Mouse (Mus musculus) liver, embryonic 11.5 days (tissue): Measurements from ENCODE around the gene Agbl3. TPM values are rescaled to one million over a fixed set of nuclear protein-coding genes. Genes with fewer than 3 reads are reported as not detected.

Experiments used
- ATAC-seq: fragments of 200-750 bp; cut with Nextera tagmentation; replicated peaks from 2 replicates; pipeline ENCODE4 v1.8.0; 2017; ENCODE audit warnings: moderate number of reproducible peaks, mild to moderate bottlenecking, moderate TSS enrichment, moderate library complexity; ENCODE audit not compliant: low FRiP score
- DNase-seq: peaks from one replicate; pipeline ENCODE4 v3.0.0-alpha.2; 2017; ENCODE audit warnings: low spot score
- H3K27ac ChIP-seq: fragments of 300-500 bp; sonication (generic); 2 replicates; pipeline ENCODE4 v1.5.1; 2014; ENCODE audit warnings: mild to moderate bottlenecking, low read depth, low read length, control low read depth
- H3K27me3 ChIP-seq: fragments of 300-500 bp; sonication (generic); replicated peaks from 2 replicates; pipeline ENCODE4 v1.6.1; 2014; ENCODE audit warnings: low read length, mixed read lengths; ENCODE audit not compliant: control insufficient read depth, insufficient read depth
- H3K36me3 ChIP-seq: fragments of 300-500 bp; sonication (generic); 2 replicates; pipeline ENCODE4 v1.6.1; 2014; ENCODE audit warnings: mild to moderate bottlenecking, low read length, moderate library complexity, mixed read lengths; ENCODE audit not compliant: control insufficient read depth, insufficient read depth
- H3K4me1 ChIP-seq: fragments of 300-500 bp; sonication (generic); replicated peaks from 2 replicates; pipeline ENCODE4 v1.6.1; 2014; ENCODE audit warnings: low read length, mixed read lengths; ENCODE audit not compliant: control insufficient read depth, insufficient read depth
- H3K4me2 ChIP-seq: fragments of 300-500 bp; sonication (generic); 2 replicates; pipeline ENCODE4 v1.6.1; 2014; ENCODE audit warnings: mild to moderate bottlenecking, control low read depth, moderate library complexity
- H3K4me3 ChIP-seq: fragments of 300-500 bp; sonication (generic); 2 replicates; pipeline ENCODE4 v1.5.1; 2014; ENCODE audit warnings: low read depth, low read length, control low read depth
- H3K9ac ChIP-seq: fragments of 300-500 bp; sonication (generic); 2 replicates; pipeline ENCODE4 v1.6.1; 2014; ENCODE audit warnings: low read depth, low read length, control low read depth
- H3K9me3 ChIP-seq: fragments of 300-500 bp; sonication (generic); 2 replicates; pipeline ENCODE4 v1.6.1; 2016; ENCODE audit warnings: low read length, inconsistent platforms, mixed read lengths; ENCODE audit not compliant: control insufficient read depth
- WGBS: fragments of 180-500 bp; shearing (Covaris S2); extraction: QIAGEN DNeasy Blood & Tissue Kit; methylation state at CpG from one replicate; pipeline ENCODE4 v1.1.7; 2014; 5-methylcytosine and 5-hydroxymethylcytosine counted together
- polyA plus RNA-seq: library from polyadenylated mRNA; unstranded; fragments of >200 nt; fragmentation: Nextera tagmentation; extraction: Ambion mirVana; gene quantifications from 2 replicates; pipeline ENCODE4 v1.2.1, GENCODE M21; 2014

Gene Agbl3
- polyA plus RNA-seq, 1 experiment from 2014 or later = 4.4 TPM

DNA sequence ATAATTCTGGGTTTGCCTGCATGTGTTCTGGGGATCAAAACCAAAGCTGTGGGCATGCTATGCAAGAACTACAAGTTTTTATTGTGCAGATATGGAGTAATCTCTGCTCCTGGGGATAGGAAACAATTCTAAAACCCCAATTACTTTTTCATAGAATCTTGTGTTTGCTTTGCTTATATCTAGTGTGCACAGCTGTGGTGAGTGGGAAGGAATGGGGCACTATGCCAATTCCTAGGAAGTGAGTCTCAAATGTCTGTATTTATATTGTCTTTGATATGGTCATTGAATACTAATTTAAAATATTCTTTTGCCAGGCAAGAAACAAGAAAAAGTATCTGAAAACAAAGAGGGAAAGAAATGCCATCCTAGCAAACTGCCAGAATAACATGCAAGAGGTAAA is 44.2 kb downstream of the Agbl3 start:
- DNase-seq (no peak), ATAC-seq (no peak)
- no peaks in the 10 kb centered on the region for H3K9me3 ChIP-seq
- no peak overlapping the region for H3K9ac ChIP-seq
- no peak overlapping the region for H3K4me2 ChIP-seq
- H3K27ac ChIP-seq = no peak overlapping the region
- H3K36me3 ChIP-seq = no peaks in the 10 kb centered on the region
- H3K4me1 ChIP-seq = no peaks in the 10 kb centered on the region
- no peaks in the 10 kb centered on the region for H3K27me3 ChIP-seq
- H3K4me3 ChIP-seq = no peak overlapping the region

- no peaks in the 10 kb centered on the region for H3K9me3 ChIP-seq
- H3K36me3 ChIP-seq = no peaks in the 10 kb centered on the region
- no peak for ATAC-seq
- no peak overlapping the region for H3K9ac ChIP-seq
- 93% methylated on average over 5 of the region's 5 CpGs for WGBS
- no peak overlapping the region for H3K27ac ChIP-seq
- no peak overlapping the region for H3K4me3 ChIP-seq
- no peak overlapping the region for H3K4me2 ChIP-seq
- no peaks in the 10 kb centered on the region for H3K27me3 ChIP-seq
- H3K4me1 ChIP-seq = no peaks in the 10 kb centered on the region
- DNase-seq = no peak
Measured at GRCm38 (mm10) chr6:34832352-34832751, 52.1 kb downstream of the Agbl3 start.

- H3K4me3 ChIP-seq = no peak overlapping the region
- H3K36me3 ChIP-seq = no peaks in the 10 kb centered on the region
- ATAC-seq (no peak), DNase-seq (no peak)
- no peaks in the 10 kb centered on the region for H3K27me3 ChIP-seq
- H3K4me1 ChIP-seq = peaks cover 32% of the 10 kb centered on the region
- no peak overlapping the region for H3K27ac ChIP-seq
- whole genome bisulfite sequencing = 69% methylated on average over 11 of the region's 11 CpGs
- H3K9ac ChIP-seq = no peak overlapping the region
- 0 out of 2 replicates have a peak overlapping the region, but pooled peaks have one; percentile 23 for H3K4me2 ChIP-seq
- no peaks in the 10 kb centered on the region for H3K9me3 ChIP-seq
Measured at GRCm38 (mm10) chr6:34861546-34862053, 81.4 kb downstream of the Agbl3 start.

GRCm38 (mm10) chr6:34862381-34862780 is 82.1 kb downstream of the Agbl3 start:
- WGBS = 83% methylated on average over 6 of the region's 6 CpGs
- Histone ChIP-seq H3K4me3 (peak overlapping the region; percentile 34), H3K9ac (peak overlapping the region; percentile 59), H3K36me3 (no peaks in the 10 kb centered on the region), H3K9me3 (no peaks in the 10 kb centered on the region), H3K4me1 (peaks cover 36% of the 10 kb centered on the region), H3K27me3 (no peaks in the 10 kb centered on the region), H3K4me2 (peak overlapping the region; percentile 64), H3K27ac (peak overlapping the region; percentile 51)
- DNase-seq (no peak), ATAC-seq (no peak)

- ATAC-seq = peak; percentile 37; the same call in 1 of the 2 replicates
- peak within 1 kb of the TSS; percentile 59 for H3K9ac ChIP-seq
- H3K27ac ChIP-seq = peak within 1 kb of the TSS; percentile 51
- no peaks in the 10 kb centered on the region for H3K27me3 ChIP-seq
- WGBS = 30% methylated on average over 11 of the region's 11 CpGs
- H3K36me3 ChIP-seq = no peaks in the 10 kb centered on the region
- peak within 1 kb of the TSS; percentile 34 for H3K4me3 ChIP-seq
- H3K9me3 ChIP-seq = no peaks in the 10 kb centered on the region
- no peak for DNase-seq
- peak within 1 kb of the TSS; percentile 64 for H3K4me2 ChIP-seq
- H3K4me1 ChIP-seq = peaks cover 39% of the 10 kb centered on the region
Measured at GRCm38 (mm10) chr6:34862791-34863403, 82.7 kb downstream of the Agbl3 start, which contains the start of gene Tmem140. TSS of gene Tmem140 (plus strand) at chr6:34863146.

DNA sequence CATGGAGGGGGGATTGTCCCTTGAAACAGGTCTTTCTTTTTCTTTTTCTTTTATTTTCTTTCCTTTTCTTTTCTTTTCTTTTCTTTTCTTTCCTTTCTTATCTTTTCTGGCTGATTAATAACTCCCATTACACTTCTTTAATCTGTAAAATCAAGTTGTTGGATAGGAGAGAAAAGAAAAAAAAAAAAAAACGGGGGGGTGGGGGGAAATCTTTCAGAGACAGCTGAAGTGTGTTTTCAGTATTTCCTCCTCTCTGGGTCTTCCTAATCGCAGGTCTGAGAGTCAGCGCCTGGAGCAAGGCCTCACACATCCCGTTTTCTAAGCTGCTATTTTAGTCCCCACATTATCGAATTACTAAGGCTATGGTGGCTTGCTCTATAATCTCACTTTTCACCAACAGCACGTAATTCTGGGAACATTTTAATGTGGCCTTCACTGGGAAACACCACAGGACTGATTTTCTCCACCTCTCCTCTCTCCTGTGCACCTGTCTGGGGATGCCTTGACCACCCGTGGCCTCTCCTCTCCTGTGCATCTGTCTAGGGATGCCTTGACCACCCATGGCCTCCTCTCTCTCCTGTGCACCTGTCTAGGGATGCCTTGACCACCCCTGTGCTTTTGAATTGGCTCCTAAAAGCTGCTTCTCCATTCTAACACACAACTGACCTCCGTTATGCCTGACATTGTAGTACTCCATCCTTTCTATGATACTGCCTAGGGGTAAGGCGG is 83.7 kb downstream of the Agbl3 start:
- no peak for ATAC-seq
- no peak for DNase-seq
- H3K4me3 ChIP-seq = no peak overlapping the region
- no peaks in the 10 kb centered on the region for H3K9me3 ChIP-seq
- peaks cover 46% of the 10 kb centered on the region for H3K4me1 ChIP-seq
- no peak overlapping the region for H3K27ac ChIP-seq
- no peaks in the 10 kb centered on the region for H3K36me3 ChIP-seq
- no peak overlapping the region for H3K9ac ChIP-seq
- no peak overlapping the region; the same call in 1 of the 2 replicates for H3K4me2 ChIP-seq
- WGBS = 54% methylated on average over 9 of the region's 9 CpGs
- no peaks in the 10 kb centered on the region for H3K27me3 ChIP-seq

DNA sequence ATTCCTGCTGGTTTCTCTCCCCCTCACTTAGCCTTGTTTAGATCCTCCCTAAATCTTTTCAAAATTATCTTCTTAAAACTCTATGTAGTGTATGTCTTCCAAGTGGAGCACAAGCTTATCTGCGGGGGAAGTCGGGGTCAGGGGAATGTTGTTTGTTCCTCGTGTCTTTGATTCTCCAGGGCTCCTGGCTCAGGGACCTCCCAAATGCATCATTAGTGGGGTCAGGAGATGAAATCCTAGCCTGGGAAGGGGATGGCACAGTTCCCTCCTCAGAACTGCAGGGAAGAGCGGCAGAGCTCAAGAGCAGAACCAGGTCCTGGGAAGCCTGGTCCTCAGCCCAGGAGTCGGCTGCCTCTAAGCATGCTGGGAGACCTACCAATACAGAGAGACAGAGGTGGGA is 85.0 kb downstream of the Agbl3 start:
- H3K4me1 ChIP-seq = peaks cover 57% of the 10 kb centered on the region

GRCm38 (mm10) chr6:34865711-34866593 is 85.7 kb downstream of the Agbl3 start:
- Histone ChIP-seq H3K27ac (no peak overlapping the region), H3K9me3 (no peaks in the 10 kb centered on the region), H3K4me3 (no peak overlapping the region), H3K36me3 (no peaks in the 10 kb centered on the region), H3K9ac (no peak overlapping the region), H3K27me3 (no peaks in the 10 kb centered on the region), H3K4me1 (peaks cover 62% of the 10 kb centered on the region), H3K4me2 (no peak overlapping the region)
- 30% methylated on average over 7 of the region's 7 CpGs for WGBS
- no peak for DNase-seq
- ATAC-seq = 0 out of 2 replicates have a peak, but pooled peaks have one; percentile 11

More for the DNA sequence above, 85.0 kb downstream of the Agbl3 start:
- Histone ChIP-seq H3K9ac (no peak overlapping the region), H3K4me3 (no peak overlapping the region), H3K4me2 (no peak overlapping the region), H3K9me3 (no peaks in the 10 kb centered on the region), H3K27ac (no peak overlapping the region), H3K27me3 (no peaks in the 10 kb centered on the region), H3K36me3 (no peaks in the 10 kb centered on the region)
- DNase-seq (no peak), ATAC-seq (no peak)
- WGBS = 53% methylated on average over 5 of the region's 5 CpGs
